Comparison of ENCODE assay signal across 17 mouse cellular contexts in the genomic region with DNA sequence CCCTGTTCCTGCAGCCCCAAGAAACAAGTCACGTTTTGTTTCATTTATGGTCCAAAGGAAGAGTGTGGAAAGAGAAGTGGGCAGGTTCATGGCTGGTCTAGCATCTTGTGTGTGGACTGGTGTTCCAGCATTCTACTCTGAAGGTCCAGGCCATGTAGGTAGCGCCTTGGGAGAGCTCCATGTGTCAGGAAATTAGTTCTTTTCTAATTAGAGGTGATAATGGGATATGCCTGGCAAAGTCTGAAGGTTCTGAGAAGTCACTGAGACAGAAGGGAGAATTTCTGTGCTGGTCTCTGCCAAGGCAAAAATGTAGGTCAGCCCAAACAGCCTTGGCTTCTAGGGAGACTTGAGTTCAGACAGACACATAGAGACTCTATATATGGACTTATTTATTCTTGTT.
"Had no signal": no experiment of that assay in that cellular context is flagged by ENCODE, and none has a peak within 500 bp of the region (broad histone marks: within the 10 kb centered on the region; RNA-seq: fewer than 3 reads in every experiment).

No protein-coding gene starts in this region.

- DNase-seq: kidney, adult 8-10 months; kidney, postnatal 36 days; layer of hippocampus, adult 9-11 months; lung, postnatal 14 days; right cerebral cortex, adult 18-20 months; right cerebral cortex, postnatal 25 days; thymus, postnatal 14 days had no signal

- H3K9ac ChIP-seq: liver, embryonic 12.5 days; lung, embryonic 15.5 days; midbrain, embryonic 12.5 days; neural tube, embryonic 15.5 days had no signal

- H3K36me3 ChIP-seq: limb, embryonic 10.5 days; liver, embryonic 12.5 days; lung, embryonic 15.5 days; midbrain, embryonic 12.5 days; neural tube, embryonic 15.5 days had no signal

- H3K27ac ChIP-seq: kidney, postnatal 0 days; limb, embryonic 10.5 days; liver, embryonic 12.5 days; lung, embryonic 15.5 days; macrophage; midbrain, embryonic 12.5 days; neural tube, embryonic 15.5 days; stomach, postnatal 0 days had no signal

- ATAC-seq: liver, embryonic 12.5 days had no signal

- H3K9me3 ChIP-seq: limb, embryonic 10.5 days; liver, embryonic 12.5 days; lung, embryonic 15.5 days; megakaryocyte, embryonic 14.5 days; midbrain, embryonic 12.5 days; neural tube, embryonic 15.5 days had no signal

- H3K4me1 ChIP-seq: limb, embryonic 10.5 days; lung, embryonic 15.5 days; midbrain, embryonic 12.5 days; neural tube, embryonic 15.5 days had no signal

- H3K4me2 ChIP-seq: liver, embryonic 12.5 days; lung, embryonic 15.5 days; midbrain, embryonic 12.5 days; neural tube, embryonic 15.5 days had no signal

- H3K4me3 ChIP-seq: limb, embryonic 10.5 days; liver, embryonic 12.5 days; lung, embryonic 15.5 days; megakaryocyte, embryonic 14.5 days; midbrain, embryonic 12.5 days; myocyte; neural tube, embryonic 15.5 days had no signal

- H3K27me3 ChIP-seq: lung, embryonic 15.5 days; midbrain, embryonic 12.5 days; neural tube, embryonic 15.5 days had no signal
